Mouse (Mus musculus): Measurements from ENCODE around the gene Itm2b.

Gene Itm2b

DNA sequence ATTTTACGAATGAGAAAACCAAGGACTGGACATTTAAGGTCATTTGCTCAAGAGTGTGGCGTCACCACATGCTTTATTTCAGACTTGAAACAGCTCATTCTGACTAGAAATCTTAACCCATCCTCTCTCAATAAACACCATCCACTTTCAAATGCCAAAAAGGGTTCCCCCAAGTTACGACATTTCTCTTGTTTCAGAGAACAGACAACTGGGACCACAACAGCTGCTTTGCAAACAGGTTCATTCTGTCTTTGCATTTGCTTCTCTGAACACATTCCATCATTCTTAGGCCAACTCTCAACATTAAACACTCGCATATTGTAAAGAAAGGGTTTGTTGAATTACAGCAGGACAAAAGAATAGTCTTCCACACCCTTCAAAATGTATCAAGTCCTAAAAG, 71.2 kb downstream of the Itm2b start:
- no peak for DNase-seq

GRCm38 (mm10) chr14:73313396-73313795, 71.7 kb downstream of the Itm2b start:
- DNase-seq, result no peak

DNA sequence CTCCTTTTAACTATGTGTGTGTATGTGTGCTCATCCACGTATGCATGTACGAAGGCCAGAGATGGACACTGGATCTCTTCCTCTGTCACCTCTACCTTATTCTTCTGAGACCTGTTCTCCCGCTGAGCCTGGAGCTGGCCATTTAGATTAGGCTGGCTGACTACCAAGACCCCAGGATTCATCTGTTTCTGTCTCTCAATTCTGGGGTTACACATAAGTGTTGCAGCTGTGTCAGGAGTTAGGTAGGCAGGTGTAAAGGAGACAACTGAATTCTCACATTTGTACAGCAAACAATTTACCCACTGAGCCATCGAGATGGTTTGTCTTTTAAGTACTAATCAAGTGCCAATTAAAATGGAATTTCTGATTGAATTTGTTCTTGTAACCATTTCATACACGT, 72.2 kb downstream of the Itm2b start:
- no peak for DNase-seq

Measured in cerebellum, adult 8-10 months (tissue).